Mouse (Mus musculus) CD4-positive helper T cell, adult 2 months (primary cell): ENCODE measurements at regions not wholly inside any gene's neighbourhood (a gene's known extent, or its start where the extent isn't known, plus 50 kb on each side); places are given as distances from the start of the nearest gene placed in this dataset.
A peak's percentile ranks its signal among the peaks of the same experiment; 100 is the strongest.

ENCODE experiments used
- DNase-seq: peaks from one replicate; pipeline ENCODE4 v3.0.0-alpha.2; 2012; ENCODE audit warnings: low read depth, missing footprints, low spot score

DNA sequence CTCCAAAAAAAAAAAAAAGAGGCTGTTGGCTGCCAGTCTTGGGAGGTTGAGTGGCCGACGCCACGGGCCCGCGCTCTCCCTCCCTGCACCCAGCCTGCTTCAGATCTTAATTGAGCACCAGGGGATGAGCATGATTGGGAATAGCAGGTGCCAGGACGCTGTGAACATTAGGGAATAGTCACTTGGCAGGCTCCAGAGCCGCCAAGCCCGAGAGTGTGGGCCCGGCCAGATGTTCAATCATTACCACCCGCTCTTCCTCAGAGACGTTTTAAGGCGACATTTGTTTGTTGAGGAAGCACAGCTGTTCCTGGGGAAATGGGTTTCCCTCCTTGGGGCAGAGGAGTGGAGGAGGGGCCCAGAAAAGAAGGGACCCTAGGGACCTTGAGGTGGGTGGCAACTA, 94.0 kb upstream of the Smad3 start:
- DNase-seq = no peak

- DNase-seq = no peak
These were observed 92.5 kb upstream of the Smad3 start for GRCm38 (mm10) chr9:63850316-63850693.

DNA sequence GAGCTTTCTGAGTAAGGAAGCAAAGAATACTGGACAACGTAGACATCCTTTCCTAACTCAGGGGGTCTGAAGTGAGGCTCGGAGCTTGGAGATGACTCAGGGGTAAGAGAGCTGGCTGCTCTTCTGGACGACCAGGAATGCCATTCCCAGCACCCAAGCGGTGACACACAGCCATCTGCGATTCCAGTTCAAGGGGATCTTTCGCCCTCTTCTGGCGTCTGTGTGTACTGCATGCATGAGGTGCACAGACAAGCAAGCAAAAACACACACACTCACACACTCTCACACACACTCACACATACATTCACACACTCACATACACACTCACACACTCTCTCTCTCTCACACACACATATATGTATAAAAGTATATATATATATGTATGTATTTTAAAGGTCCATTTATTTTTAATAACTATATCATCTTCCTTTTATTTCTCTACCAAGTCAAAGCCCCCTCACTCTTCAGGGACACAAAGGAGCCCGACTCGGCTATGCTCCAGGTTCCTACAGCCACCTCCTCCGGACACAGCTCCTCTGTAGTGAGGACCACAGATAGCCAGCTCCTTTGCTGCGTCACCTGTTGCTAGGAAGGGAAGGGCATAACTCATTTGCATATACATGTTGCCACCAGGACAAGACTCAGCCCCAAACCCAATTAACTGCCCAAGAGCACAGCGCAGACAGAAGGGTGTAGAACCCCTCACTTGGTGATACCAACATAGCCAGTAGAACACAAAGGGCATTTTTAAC, 91.9 kb upstream of the Smad3 start:
- DNase-seq = no peak

DNA sequence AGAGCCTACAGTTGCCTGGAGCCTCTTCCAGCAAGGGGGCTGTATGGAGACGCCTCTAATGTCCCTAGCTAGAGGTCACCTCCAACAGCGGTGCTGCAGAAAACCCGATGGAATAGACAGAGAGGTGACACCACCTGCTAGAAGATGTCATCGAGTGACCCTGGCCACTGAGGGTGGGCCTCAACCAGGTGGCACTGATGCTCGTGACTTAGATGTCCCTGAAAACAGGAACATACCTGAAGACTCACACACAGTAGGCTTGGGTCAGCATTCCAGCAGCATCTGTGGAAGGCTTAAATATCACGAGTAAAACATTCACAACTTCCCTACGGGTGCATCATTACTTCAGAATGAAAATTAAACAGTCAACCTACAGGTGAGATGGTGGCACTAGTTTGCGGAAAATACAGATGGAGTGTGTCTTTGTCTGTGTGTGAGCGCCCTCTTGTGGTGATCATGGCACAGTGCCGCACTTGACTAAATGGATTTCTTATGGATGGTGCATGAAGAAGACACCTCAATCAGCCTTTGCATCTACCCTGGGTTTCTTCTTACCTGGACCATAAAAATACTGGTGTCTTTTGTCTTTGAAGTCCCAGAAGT, 86.2 kb upstream of the Smad3 start:
- DNase-seq = peak; percentile 80

DNA sequence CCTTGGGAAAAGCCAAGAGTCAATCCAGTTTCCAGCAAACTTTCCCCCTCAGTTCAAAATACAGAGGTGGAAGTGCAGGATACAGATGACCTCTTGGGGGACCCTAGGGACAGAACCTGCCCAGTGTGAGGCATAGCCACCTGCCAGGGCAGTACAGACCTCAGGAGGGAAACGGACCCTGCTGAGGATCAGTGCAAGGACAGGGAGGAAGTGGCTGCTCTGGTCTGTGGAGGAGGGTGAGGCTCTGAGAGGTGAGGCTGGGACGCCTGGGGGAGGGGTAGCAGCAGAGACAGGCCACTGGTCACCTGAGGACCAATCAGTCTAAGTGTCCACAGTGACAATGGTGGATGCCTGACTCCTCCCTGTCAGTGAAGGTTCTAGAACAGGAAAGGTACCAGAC, 85.6 kb upstream of the Smad3 start:
- no peak for DNase-seq

GRCm38 (mm10) chr9:63841102-63841501, 83.3 kb upstream of the Smad3 start:
- no peak for DNase-seq

GRCm38 (mm10) chr9:63838996-63839772, 81.4 kb upstream of the Smad3 start:
- no peak for DNase-seq

DNA sequence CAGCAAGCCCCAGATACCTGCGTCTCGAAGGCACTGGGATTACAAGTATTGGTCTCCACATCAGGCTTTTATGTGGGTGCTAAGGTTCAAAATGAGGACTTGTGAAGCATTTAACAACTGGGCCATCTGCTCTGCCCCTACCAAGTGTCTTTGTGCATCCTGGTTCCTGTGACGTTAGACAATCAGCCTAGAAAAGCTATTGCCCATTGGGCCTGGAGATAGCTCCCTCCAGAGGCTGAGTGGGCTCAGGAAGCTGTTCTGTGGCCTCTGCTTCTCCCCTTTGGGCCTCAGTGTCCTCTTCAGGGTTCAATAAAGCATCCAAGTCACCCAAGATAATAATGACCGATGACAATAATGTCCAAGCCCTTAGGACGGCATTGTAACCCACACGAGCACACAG, 79.8 kb upstream of the Smad3 start:
- no peak for DNase-seq

- no peak for DNase-seq
These were observed 78.9 kb upstream of the Smad3 start for GRCm38 (mm10) chr9:63836565-63837284.

DNA sequence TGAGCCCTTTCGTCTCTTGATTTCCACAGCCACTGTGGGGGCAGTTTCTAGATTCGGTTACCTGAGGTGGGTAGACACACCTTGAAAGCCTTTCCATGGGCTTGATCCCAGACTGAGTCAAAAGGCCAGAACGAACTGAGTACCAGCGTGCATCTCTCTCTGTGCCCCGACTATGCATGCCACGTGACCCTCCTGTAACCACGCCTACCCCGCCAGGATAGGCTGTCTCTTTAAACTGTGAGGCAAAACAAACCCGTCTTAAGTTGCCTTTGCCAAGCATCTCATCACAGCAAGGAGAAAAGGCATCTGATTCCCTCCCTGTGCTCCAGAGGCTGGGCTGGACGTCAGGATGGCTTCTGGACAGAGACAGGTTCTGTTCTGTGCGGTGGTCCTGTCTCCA, 78.2 kb upstream of the Smad3 start:
- no peak for DNase-seq

- DNase-seq = no peak
These were observed 76.6 kb upstream of the Smad3 start for GRCm38 (mm10) chr9:63834416-63834815.

- no peak for DNase-seq
These were observed 60.4 kb upstream of the Smad3 start for GRCm38 (mm10) chr9:63818163-63818562.

GRCm38 (mm10) chr9:63816540-63816939, 58.7 kb upstream of the Smad3 start:
- DNase-seq = peak; percentile 32

DNA sequence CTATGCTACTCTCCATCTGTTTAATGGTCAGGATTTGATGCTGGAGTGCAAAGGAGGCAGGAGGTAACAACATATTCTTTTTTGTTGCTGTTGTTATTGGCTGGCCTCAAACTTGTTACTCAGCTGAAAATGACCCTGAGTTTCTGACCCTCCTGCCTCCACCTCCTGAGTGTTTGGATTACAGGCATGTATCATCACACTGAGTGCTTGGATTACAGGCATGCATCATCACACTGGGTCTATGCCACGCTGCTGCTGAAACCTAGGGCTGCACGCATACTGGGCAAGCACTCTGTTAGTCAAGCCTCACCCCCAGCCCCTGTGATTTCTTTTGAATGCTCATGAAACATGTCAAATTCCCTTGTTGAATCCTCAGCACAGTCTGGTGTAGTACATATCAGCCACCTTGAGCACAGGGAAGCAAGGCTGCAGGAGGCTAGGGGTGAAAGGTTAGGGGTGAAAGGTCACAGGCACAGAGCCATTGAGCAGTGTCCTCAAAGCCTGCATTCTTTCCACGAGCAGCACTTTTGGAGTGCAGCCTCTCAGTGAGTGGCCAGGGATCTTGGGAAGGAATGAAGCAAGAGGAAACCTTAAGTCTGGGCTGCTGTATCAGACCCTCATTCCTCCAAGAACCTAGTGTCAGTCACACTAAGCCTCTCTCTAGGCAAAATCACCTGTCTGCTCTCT, 52.2 kb upstream of the Smad3 start:
- no peak for DNase-seq
